Mouse (Mus musculus): Measurements from ENCODE around the gene Ube2j2.

Gene Ube2j2

DNA sequence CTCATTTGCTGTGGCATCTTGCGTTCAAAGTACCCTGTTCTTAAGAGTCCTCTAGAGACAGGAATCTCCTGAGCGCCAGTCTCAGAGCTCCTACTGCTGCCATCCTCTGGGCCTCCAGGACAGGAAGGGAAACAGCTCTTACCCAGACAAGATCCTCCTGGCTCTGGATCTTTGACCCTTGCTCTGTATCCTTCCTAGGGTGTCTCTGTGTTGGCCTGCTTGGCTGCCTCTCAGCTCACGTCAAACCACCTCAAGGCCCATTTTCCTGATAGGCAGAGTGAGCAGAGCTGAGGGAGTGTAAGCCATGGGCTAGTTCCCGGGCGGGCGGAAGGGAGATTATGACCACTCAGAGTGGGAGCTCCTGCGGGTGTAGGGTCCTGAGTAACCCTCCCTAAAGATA is 19.5 kb downstream of the Ube2j2 start:
- no peak for DNase-seq (ENCODE audit: low spot score)

DNA sequence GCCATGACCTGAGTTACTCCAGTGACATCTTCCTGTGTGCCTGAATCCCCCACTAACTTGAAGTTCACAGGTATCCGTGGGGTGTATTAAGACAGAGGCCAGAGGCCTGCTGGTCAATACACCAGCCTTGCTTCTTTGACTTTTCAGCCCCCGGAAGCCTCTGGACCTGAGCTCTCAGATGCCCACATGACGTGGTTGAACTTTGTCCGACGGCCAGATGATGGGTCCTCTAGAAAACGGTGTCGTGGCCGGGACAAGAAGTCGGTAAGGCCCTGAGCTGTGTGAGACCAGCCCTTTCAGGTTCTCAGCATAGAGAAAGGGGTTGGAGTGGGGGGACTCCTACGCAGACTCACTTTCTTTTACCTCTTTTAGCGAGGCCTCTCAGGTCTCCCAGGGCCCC is 20.8 kb downstream of the Ube2j2 start:
- DNase-seq (ENCODE audit: low spot score), result no peak

- DNase-seq (ENCODE audit: low spot score), result no peak
Observed at GRCm38 (mm10) chr4:155969043-155969653, 25.5 kb downstream of the Ube2j2 start.

DNA sequence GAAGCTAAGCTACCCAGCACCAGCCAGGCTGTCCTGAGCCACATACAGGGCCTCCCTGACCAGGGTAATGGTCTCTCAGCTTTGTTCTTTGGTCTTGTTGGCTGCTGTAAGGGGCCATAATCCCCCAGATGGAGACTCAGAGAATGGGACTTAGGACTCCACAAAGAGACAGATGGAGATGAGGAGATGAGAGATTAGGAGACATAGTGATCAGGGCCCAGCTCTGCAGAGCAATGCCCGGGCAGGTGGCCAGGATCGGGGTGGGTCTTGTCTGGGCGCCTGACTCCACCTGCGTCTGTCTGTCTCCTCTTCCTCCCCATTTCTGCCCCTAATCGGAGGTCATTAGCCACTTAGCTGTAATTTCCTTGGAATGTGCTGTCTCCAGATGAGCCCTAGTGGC is 26.7 kb downstream of the Ube2j2 start:
- DNase-seq (ENCODE audit: low spot score), result no peak

- no peak for DNase-seq (ENCODE audit: low spot score)
Observed at GRCm38 (mm10) chr4:155972651-155973050, 29.0 kb downstream of the Ube2j2 start.

- no peak for DNase-seq (ENCODE audit: low spot score)
Observed at GRCm38 (mm10) chr4:155973239-155973638, 29.6 kb downstream of the Ube2j2 start.

DNA sequence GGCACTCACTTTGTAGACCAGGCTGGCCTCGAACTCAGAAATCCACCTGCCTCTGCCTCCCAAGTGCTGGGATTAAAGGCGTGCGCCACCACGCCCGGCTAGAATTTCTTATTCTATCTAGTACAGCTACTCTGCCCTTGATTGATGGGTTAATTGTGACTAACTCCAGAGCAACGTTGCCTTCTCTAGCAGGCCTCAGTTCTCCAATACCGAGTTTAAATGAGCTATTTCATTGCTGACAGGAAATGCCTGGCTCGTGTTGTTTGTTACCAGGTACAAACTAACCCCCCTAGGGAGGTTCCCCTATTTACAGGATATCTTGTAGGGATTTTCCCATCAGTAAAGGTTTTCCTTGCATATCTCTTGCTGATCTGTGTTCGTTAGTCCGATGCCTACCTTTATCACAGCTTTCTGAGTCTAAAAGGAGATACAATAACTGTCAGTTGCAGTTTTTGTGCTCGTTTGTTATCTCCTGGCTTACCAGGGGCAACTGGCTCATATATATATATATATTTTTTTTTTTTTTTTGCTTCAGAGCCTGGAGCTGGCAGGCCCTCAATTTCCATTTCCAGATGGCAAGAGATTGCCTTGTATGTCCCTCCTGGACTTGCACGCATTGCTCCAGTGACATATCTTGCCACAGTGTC is 37.9 kb downstream of the Ube2j2 start:
- DNase-seq (ENCODE audit: low spot score), result no peak

GRCm38 (mm10) chr4:155983788-155984187 is 40.2 kb downstream of the Ube2j2 start:
- no peak for DNase-seq (ENCODE audit: low spot score)

DNA sequence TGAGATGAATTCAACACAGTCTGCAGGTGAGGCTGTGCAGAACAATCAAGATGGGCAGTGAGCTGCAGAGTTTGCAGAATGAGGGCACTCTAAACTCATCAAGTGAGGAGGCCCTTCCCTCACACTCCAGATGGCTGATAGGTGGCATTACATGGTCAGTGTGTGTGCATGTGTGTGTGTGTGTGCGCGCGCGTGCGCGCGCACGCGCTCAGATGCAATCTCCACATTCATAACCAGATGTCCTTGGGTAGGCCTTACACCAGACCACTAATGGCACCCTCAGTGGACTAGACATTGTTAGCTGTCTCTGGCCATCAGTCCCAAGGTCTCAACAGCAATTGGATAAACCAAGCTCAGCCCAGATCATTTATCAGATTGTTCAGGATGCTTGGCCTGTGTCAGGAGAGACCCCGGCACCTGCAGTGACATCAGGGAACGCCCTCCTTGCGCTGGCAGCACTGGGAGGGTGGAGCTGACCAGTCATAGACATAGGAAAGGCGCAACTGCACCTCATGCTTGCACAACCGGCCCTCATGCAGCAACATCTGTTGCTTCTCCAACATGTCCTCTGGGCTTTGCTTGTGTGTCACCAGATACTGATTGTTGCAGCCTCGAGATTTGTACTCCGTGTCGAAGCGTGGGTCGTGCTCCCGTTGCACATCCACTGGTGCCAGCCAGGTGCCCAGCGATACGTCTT is 47.7 kb downstream of the Ube2j2 start:
- DNase-seq (ENCODE audit: low spot score), result peak; percentile 43

- DNase-seq (ENCODE audit: low spot score), result no peak
Observed at GRCm38 (mm10) chr4:155991908-155992230, 48.2 kb downstream of the Ube2j2 start.

DNA sequence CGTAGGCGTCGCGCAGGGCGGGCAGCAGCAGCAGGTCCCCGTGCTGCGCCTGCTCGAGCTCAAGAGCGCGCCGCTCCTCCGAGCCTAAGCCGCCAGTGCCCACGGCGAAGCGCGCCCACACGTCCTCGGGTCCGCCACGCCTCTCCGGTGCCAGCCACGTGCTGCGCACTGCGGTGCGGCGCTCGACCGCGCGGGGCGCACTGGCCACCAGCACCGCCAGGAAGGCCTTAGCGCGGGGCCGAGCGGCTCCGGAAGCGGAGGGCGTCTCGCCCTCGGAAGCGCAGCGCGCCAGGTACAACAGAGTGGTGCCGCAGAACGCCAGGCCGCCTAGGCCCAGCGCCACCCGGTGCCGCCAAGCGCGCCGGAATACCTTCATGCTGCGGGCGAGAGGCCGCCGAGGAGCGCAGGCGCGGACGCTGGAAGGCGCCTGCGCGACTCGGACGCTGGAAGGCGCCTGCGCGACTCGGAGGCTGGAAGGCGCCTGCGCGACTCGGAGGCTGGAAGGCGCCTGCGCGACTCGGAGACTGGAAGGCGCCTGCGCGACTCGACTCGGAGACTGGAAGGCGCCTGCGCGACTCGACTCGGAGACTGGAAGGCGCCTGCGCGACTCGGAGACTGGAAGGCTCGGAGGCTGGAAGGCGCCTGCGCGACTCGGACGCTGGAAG is 48.7 kb downstream of the Ube2j2 start, which contains the start of the genes B3galt6 and Sdf4:
B3galt6 (minus strand) TSS at position 409 of the 665 bp plus-strand sequence.
Sdf4 (plus strand) TSS at position 632 of the 665 bp plus-strand sequence.
- peak; percentile 83 for DNase-seq (ENCODE audit: low spot score)

DNA sequence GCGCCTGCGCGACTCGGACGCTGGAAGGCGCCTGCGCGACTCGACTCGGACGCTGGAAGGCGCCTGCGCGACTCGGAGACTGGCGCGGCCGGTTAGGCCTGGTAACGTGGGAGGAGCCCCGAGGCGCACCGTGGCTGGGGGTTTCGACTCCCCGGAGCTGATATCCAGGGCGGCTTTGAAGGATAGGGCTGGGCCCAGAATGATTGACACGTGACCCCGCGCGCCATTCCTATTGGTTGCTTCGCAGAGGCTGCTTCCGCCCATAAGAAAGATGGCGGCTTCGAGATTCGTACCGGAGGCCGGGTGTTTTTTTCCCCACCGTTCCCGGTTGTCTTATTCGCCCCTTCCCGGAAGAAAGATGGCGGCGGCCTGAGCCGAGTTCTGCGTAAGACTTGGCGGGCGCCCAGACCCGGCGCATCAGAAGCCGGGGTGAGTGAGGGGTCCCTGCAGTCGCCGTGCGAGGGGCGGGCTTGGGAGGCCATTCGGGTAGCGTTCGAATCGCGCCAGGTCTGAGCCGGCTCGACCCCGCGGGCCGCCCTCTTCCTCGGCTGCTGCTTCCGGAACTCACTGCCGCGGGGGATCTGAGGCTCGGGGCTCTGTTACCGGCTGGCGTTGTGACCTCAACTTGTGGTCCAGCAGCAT is 49.4 kb downstream of the Ube2j2 start:
- peak; percentile 95 for DNase-seq (ENCODE audit: low spot score)

GRCm38 (mm10) chr4:155993606-155994005 is 50.0 kb downstream of the Ube2j2 start:
- DNase-seq (ENCODE audit: low spot score), result no peak

GRCm38 (mm10) chr4:156004109-156004508 is 60.5 kb downstream of the Ube2j2 start:
- no peak for DNase-seq (ENCODE audit: low spot score)

DNA sequence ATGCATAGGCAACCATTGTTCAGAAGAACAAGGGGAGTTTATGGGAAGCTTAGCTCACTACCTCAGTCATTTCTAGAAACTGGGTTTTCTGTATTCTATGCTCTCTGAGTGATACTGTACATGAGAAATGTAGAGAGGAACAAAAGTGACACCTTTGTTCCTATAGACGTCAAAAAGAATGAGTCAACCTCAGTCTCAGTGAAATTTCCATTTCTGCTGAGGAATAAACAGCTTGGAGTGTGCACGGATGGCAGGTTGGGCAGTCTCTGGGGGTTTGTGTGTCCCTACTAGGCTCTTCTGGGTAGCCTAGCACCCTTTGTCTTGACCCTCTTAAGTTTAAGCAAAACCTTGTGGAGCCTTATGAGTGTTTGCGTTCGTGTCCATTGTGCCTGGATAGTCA is 64.7 kb downstream of the Ube2j2 start:
- no peak for DNase-seq (ENCODE audit: low spot score)

Measured in left cerebral cortex, adult 11 months (tissue).